Mouse (Mus musculus) testis, adult 2 months (tissue): ENCODE results near the gene Rab11fip4.

ENCODE experiments used
- CTCF ChIP-seq: fragments of 200-500 bp; IDR thresholded peaks from 2 replicates; pipeline ENCODE4 v1.5.1; 2012; ENCODE audit warnings: low read depth, mild to moderate bottlenecking, inconsistent platforms, low read length, moderate library complexity; ENCODE audit not compliant: control insufficient read depth, insufficient read depth, insufficient replicate concordance
- POLR2A ChIP-seq: fragments of 200-500 bp; IDR thresholded peaks from 2 replicates; pipeline ENCODE4 v1.6.1; 2012; ENCODE audit warnings: low read depth, mild to moderate bottlenecking, inconsistent platforms, low read length, moderate library complexity; ENCODE audit not compliant: control insufficient read depth

GRCm38 (mm10) chr11:79646026-79646425, 55.0 kb downstream of the Rab11fip4 start:
- TF ChIP-seq CTCF (no peak), POLR2A (no peak)
